Mouse (Mus musculus): ENCODE results near the gene Prcp. TPM values are rescaled to one million over a fixed set of nuclear protein-coding genes. Genes with fewer than 3 reads are reported as not detected.

The Prcp gene
- polyA plus RNA-seq, 1 experiment from 2014 or later: 12.2 TPM

DNA sequence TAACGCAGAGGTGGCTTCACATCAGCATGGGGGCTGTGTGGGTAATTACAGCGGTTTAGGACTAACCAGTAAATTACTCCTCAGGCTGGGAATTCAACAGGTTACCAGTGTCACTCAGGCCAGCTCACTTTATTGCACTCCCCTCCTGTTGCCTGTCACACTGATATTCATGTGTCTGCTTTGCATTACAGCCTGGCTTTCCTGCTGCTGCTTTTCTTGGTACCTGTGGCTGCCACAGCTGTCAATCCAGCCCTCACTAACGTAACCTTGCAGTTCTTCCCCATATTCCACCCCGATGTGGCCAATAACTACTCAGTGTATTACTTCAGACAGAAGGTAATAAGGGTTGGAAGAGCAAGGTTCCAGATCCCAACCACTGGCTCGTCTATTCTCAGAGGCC is 65.5 kb downstream of the Prcp start:
- H3K36me3 ChIP-seq (ENCODE audit: control insufficient read depth, insufficient read depth): no peaks in the 10 kb centered on the region
- WGBS (ENCODE audit: insufficient replicate concordance): 57% methylated on average over 5 of the region's 5 CpGs
- no peak overlapping the region for H3K4me2 ChIP-seq (ENCODE audit: low read depth, low read length)
- no peaks in the 10 kb centered on the region for H3K9me3 ChIP-seq (replicated peaks; ENCODE audit: control insufficient read depth, low read length)
- ATAC-seq (ENCODE audit: low read depth): no peak
- H3K27me3 ChIP-seq (ENCODE audit: control insufficient read depth, insufficient read depth, low read depth, low read length): no peaks in the 10 kb centered on the region
- H3K9ac ChIP-seq (ENCODE audit: low read depth, low read length): no peak overlapping the region
- H3K4me3 ChIP-seq (ENCODE audit: low read depth, low read length): no peak overlapping the region
- no peak overlapping the region for H3K27ac ChIP-seq (ENCODE audit: low read length)
- H3K4me1 ChIP-seq (ENCODE audit: control insufficient read depth, low read depth, low read length): no peaks in the 10 kb centered on the region; the same call in 1 of the 2 replicates

- Histone ChIP-seq H3K27me3 (ENCODE audit: control insufficient read depth, insufficient read depth, low read depth, low read length) (no peaks in the 10 kb centered on the region), H3K4me1 (ENCODE audit: control insufficient read depth, low read depth, low read length) (no peaks in the 10 kb centered on the region), H3K36me3 (ENCODE audit: control insufficient read depth, insufficient read depth) (no peaks in the 10 kb centered on the region), H3K9ac (ENCODE audit: low read depth, low read length) (no peak overlapping the region), H3K4me2 (ENCODE audit: low read depth, low read length) (no peak overlapping the region), H3K9me3 (replicated peaks; ENCODE audit: control insufficient read depth, low read length) (no peaks in the 10 kb centered on the region), H3K4me3 (ENCODE audit: low read depth, low read length) (no peak overlapping the region), H3K27ac (ENCODE audit: low read length) (no peak overlapping the region)
- 37% methylated on average over 3 of the region's 3 CpGs for WGBS (ENCODE audit: insufficient replicate concordance)
- peak; percentile 65 for ATAC-seq (ENCODE audit: low read depth)
Observed at GRCm38 (mm10) chr7:92950775-92951174, 76.5 kb downstream of the Prcp start.

DNA sequence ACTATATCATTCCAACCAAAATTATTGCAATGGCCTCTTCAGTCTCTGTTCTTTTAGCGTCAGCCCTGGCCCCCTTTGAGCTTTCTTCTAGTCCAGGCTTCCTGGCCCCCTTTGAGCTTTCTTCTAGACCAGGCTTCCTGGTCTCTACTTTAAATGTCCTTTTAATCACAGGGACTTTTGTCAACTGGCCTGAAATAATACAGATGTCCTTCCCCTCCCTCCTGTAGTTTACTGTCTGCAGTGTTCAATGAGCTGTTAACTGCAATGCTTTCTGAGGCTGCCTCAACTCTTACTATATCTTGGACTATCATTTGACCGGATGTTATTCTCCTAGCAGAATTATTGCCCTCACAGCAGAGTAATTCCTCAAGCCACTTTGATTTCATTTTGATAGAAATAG is 77.9 kb downstream of the Prcp start:
- Histone ChIP-seq H3K4me1 (ENCODE audit: control insufficient read depth, low read depth, low read length) (no peaks in the 10 kb centered on the region), H3K27me3 (ENCODE audit: control insufficient read depth, insufficient read depth, low read depth, low read length) (no peaks in the 10 kb centered on the region), H3K27ac (ENCODE audit: low read length) (no peak overlapping the region), H3K9me3 (replicated peaks; ENCODE audit: control insufficient read depth, low read length) (no peaks in the 10 kb centered on the region), H3K4me2 (ENCODE audit: low read depth, low read length) (no peak overlapping the region), H3K4me3 (ENCODE audit: low read depth, low read length) (no peak overlapping the region), H3K9ac (ENCODE audit: low read depth, low read length) (no peak overlapping the region), H3K36me3 (ENCODE audit: control insufficient read depth, insufficient read depth) (no peaks in the 10 kb centered on the region)
- ATAC-seq (ENCODE audit: low read depth): no peak
- WGBS (ENCODE audit: insufficient replicate concordance): 48% methylated on average over 2 of the region's 2 CpGs

DNA sequence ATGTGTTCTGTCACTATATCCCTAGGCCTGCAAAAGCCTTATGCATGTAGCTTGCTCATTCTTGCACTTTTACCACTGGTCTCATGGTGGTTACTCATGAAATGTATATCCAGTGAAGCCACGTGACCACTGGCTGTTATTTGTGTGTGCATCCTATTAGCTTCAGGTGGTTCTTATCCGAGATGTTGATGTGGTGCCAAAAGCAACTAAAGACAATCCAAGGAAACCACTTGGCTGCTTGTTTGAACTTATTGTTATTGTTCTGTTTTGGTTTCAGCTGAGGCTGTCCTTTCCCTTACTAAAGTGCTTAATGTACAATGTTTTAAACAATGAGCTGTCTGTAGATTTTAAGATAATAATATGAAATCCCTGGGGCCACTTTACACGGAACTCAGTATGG is 85.5 kb downstream of the Prcp start:
- H3K36me3 ChIP-seq (ENCODE audit: control insufficient read depth, insufficient read depth): no peaks in the 10 kb centered on the region
- ATAC-seq (ENCODE audit: low read depth): no peak
- no peak overlapping the region for H3K4me3 ChIP-seq (ENCODE audit: low read depth, low read length)
- no peaks in the 10 kb centered on the region for H3K4me1 ChIP-seq (ENCODE audit: control insufficient read depth, low read depth, low read length)
- no peaks in the 10 kb centered on the region for H3K9me3 ChIP-seq (replicated peaks; ENCODE audit: control insufficient read depth, low read length)
- WGBS (ENCODE audit: insufficient replicate concordance): 44% methylated on average over 3 of the region's 3 CpGs
- H3K27ac ChIP-seq (ENCODE audit: low read length): no peak overlapping the region
- H3K27me3 ChIP-seq (ENCODE audit: control insufficient read depth, insufficient read depth, low read depth, low read length): no peaks in the 10 kb centered on the region
- no peak overlapping the region for H3K9ac ChIP-seq (ENCODE audit: low read depth, low read length)
- no peak overlapping the region for H3K4me2 ChIP-seq (ENCODE audit: low read depth, low read length)

DNA sequence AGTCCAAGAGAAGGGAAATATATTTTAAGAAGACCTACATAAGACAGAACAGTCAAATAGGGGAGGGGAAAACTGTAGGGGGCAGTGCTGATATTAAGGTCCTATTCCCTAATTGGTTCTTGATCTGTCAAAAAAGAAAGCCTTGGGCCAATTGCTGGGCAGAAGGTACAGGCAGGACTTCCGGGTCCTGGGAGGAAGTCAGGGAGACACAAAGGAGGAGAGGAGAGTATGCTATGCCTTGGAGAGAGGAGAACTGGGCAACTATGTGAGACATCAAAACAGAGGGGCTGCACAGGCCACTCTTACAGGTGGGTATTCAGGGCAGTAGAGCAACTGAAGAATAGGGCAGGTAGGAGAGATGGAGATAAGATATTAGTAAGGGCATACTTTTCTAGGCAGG is 87.6 kb downstream of the Prcp start:
- Histone ChIP-seq H3K4me3 (ENCODE audit: low read depth, low read length) (no peak overlapping the region), H3K9ac (ENCODE audit: low read depth, low read length) (no peak overlapping the region), H3K27ac (ENCODE audit: low read length) (no peak overlapping the region), H3K4me2 (ENCODE audit: low read depth, low read length) (no peak overlapping the region), H3K36me3 (ENCODE audit: control insufficient read depth, insufficient read depth) (no peaks in the 10 kb centered on the region), H3K4me1 (ENCODE audit: control insufficient read depth, low read depth, low read length) (no peaks in the 10 kb centered on the region), H3K27me3 (ENCODE audit: control insufficient read depth, insufficient read depth, low read depth, low read length) (no peaks in the 10 kb centered on the region), H3K9me3 (replicated peaks; ENCODE audit: control insufficient read depth, low read length) (no peaks in the 10 kb centered on the region)
- 22% methylated on average over 1 of the region's 1 CpGs for WGBS (ENCODE audit: insufficient replicate concordance)
- no peak for ATAC-seq (ENCODE audit: low read depth)

GRCm38 (mm10) chr7:92964754-92965501 is 90.7 kb downstream of the Prcp start:
- Histone ChIP-seq H3K36me3 (ENCODE audit: control insufficient read depth, insufficient read depth) (no peaks in the 10 kb centered on the region), H3K9ac (ENCODE audit: low read depth, low read length) (no peak overlapping the region), H3K4me2 (ENCODE audit: low read depth, low read length) (no peak overlapping the region), H3K27ac (ENCODE audit: low read length) (no peak overlapping the region), H3K27me3 (ENCODE audit: control insufficient read depth, insufficient read depth, low read depth, low read length) (no peaks in the 10 kb centered on the region), H3K4me1 (ENCODE audit: control insufficient read depth, low read depth, low read length) (no peaks in the 10 kb centered on the region), H3K9me3 (replicated peaks; ENCODE audit: control insufficient read depth, low read length) (no peaks in the 10 kb centered on the region), H3K4me3 (ENCODE audit: low read depth, low read length) (no peak overlapping the region)
- 47% methylated on average over 3 of the region's 3 CpGs for WGBS (ENCODE audit: insufficient replicate concordance)
- ATAC-seq (ENCODE audit: low read depth): no peak

DNA sequence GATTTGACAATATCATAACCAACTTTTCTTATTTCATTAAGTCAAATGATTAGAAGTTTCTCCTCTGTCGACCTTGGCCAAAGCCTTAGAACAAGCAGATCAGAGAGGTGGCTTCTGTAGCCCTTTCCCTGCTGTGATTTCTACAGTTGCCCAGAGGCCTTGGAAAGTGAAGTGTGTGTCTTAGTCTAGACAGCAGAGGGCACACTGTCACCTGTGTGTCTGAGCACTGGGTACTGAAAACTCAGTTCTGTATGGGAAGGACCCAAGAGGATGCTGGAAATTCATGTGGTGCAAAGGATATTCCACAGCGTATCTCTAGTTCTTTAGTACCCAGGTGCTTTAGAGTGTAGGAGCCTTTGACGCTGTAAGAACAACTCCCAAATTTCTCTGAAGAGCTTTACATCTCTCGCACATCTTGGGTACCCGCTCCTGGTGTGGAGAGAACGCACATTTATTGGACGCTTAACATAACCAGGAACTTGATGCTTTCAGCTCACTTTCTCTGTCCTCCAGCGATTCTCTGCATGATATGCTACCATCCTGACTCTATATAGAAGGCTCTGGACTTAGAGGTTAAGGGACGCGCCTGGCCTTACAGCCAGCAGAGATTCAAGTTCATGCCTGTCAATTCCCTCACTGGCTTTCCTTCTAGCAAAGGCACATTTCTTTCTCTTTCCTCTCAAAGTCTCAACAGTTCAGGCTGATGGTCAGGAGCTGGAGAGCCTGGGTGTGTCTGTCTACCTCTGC is 93.3 kb downstream of the Prcp start:
- no peak overlapping the region for H3K4me3 ChIP-seq (ENCODE audit: low read depth, low read length)

GRCm38 (mm10) chr7:92977429-92977828 is 103.2 kb downstream of the Prcp start:
- H3K4me3 ChIP-seq (ENCODE audit: low read depth, low read length): no peak overlapping the region
- no peak overlapping the region for H3K4me2 ChIP-seq (ENCODE audit: low read depth, low read length)
- H3K27me3 ChIP-seq (ENCODE audit: control insufficient read depth, insufficient read depth, low read depth, low read length): no peaks in the 10 kb centered on the region
- H3K36me3 ChIP-seq (ENCODE audit: control insufficient read depth, insufficient read depth): no peaks in the 10 kb centered on the region
- ATAC-seq (ENCODE audit: low read depth): no peak
- no peak overlapping the region for H3K27ac ChIP-seq (ENCODE audit: low read length)
- H3K4me1 ChIP-seq (ENCODE audit: control insufficient read depth, low read depth, low read length): no peaks in the 10 kb centered on the region
- no peaks in the 10 kb centered on the region for H3K9me3 ChIP-seq (replicated peaks; ENCODE audit: control insufficient read depth, low read length)
- WGBS (ENCODE audit: insufficient replicate concordance): 42% methylated on average over 3 of the region's 3 CpGs
- no peak overlapping the region for H3K9ac ChIP-seq (ENCODE audit: low read depth, low read length)

More for the DNA sequence above, 93.3 kb downstream of the Prcp start:
- Histone ChIP-seq H3K9ac (ENCODE audit: low read depth, low read length) (no peak overlapping the region), H3K27ac (ENCODE audit: low read length) (no peak overlapping the region), H3K4me2 (ENCODE audit: low read depth, low read length) (no peak overlapping the region), H3K9me3 (replicated peaks; ENCODE audit: control insufficient read depth, low read length) (no peaks in the 10 kb centered on the region), H3K36me3 (ENCODE audit: control insufficient read depth, insufficient read depth) (no peaks in the 10 kb centered on the region), H3K27me3 (ENCODE audit: control insufficient read depth, insufficient read depth, low read depth, low read length) (no peaks in the 10 kb centered on the region), H3K4me1 (ENCODE audit: control insufficient read depth, low read depth, low read length) (no peaks in the 10 kb centered on the region)
- 58% methylated on average over 10 of the region's 10 CpGs for WGBS (ENCODE audit: insufficient replicate concordance)
- no peak for ATAC-seq (ENCODE audit: low read depth)

DNA sequence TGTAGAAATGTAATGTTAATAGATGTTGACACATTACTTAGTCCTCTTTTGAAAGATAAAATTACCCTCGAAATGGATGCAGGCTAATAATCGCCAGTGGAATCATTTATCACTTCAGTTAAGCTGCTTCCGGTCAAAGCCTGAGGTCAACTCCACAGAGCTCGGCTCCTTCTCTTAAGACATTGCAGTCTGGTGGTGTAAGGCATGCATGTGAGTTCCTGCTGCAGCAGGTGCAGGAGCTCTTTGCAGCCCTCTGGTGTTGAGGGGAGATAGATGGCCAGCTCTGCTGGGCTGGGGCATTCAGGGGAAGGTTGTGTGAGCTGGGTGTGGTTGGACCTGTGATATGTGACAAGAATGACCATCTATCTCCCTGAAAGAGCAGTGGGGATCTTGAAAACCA is 104.0 kb downstream of the Prcp start:
- no peak overlapping the region for H3K4me3 ChIP-seq (ENCODE audit: low read depth, low read length)
- no peak overlapping the region for H3K27ac ChIP-seq (ENCODE audit: low read length)
- no peaks in the 10 kb centered on the region for H3K27me3 ChIP-seq (ENCODE audit: control insufficient read depth, insufficient read depth, low read depth, low read length)
- no peak overlapping the region for H3K4me2 ChIP-seq (ENCODE audit: low read depth, low read length)
- no peak for ATAC-seq (ENCODE audit: low read depth)
- WGBS (ENCODE audit: insufficient replicate concordance): 20% methylated on average over 4 of the region's 4 CpGs
- H3K9me3 ChIP-seq (replicated peaks; ENCODE audit: control insufficient read depth, low read length): no peaks in the 10 kb centered on the region
- H3K36me3 ChIP-seq (ENCODE audit: control insufficient read depth, insufficient read depth): no peaks in the 10 kb centered on the region
- no peak overlapping the region for H3K9ac ChIP-seq (ENCODE audit: low read depth, low read length)
- no peaks in the 10 kb centered on the region for H3K4me1 ChIP-seq (ENCODE audit: control insufficient read depth, low read depth, low read length)

Measured in liver, embryonic 16.5 days (tissue).